Mouse (Mus musculus): ENCODE data around the gene Apopt1.

Gene Apopt1

DNA sequence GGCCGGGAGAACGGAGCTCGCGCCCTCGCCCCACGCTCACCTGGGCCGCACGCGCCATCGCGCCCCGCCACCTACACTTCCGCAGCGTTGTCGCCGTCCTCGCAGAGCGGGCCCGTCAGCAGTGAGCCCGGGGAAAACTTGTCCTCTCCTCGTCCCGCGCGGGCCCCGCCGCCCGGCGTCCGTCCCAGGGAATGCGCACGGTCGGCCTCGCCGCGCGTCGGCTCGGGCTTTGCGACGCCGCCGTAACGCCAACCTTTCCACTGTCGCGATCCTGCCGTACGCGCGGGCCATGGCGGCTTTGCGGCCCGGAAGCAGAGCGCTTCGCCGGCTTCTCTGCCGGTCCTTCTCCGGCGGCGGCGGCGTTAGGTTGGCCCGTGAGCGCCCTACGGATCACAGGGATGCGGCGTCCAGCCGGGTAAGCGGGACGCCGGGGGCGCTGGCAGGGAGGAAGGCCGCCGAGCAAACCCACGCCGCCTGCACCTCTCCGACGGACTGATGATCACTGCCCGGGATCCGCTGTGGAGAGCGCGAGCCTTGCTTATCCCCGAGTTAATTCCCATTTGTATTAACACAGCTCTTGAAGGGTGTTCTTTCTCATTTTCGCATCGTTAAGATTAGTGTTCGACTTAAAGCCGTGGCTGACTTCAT lies at the start of gene Apopt1, which contains the start of gene Bag5:
TSS of gene Apopt1 (plus strand) at position 258 of the 648 bp plus-strand sequence.
TSS of gene Bag5 (minus strand) at position 254 of the 648 bp plus-strand sequence.
- peak; percentile 92 for DNase-seq (ENCODE audit: extremely low spot score, low spot score)

DNA sequence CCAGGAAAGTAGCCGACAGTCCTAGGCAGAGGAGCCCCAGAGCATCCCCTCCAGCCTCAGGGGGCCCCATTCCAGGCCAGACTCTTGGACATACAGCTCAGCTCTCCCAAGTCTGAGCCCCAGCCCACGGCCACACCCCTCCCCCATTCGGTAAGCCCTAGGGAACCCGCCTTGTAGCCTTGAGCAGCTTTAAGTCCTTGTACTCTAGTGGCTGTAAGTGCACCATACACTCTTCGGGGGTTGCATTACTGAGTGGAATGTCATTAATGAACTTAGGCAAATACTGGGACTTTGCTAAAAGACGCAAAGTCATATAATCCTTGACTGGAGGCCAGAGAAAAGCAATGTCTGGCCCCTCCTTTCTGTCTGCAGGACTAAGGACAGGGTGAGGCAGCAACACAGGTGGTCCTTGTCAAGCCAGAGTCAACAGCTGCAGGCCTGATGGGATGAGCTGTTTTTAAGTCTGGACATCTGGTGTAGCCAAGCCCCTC lies 48.9 kb upstream of the Apopt1 start:
- DNase-seq (ENCODE audit: extremely low spot score, low spot score): no peak

DNA sequence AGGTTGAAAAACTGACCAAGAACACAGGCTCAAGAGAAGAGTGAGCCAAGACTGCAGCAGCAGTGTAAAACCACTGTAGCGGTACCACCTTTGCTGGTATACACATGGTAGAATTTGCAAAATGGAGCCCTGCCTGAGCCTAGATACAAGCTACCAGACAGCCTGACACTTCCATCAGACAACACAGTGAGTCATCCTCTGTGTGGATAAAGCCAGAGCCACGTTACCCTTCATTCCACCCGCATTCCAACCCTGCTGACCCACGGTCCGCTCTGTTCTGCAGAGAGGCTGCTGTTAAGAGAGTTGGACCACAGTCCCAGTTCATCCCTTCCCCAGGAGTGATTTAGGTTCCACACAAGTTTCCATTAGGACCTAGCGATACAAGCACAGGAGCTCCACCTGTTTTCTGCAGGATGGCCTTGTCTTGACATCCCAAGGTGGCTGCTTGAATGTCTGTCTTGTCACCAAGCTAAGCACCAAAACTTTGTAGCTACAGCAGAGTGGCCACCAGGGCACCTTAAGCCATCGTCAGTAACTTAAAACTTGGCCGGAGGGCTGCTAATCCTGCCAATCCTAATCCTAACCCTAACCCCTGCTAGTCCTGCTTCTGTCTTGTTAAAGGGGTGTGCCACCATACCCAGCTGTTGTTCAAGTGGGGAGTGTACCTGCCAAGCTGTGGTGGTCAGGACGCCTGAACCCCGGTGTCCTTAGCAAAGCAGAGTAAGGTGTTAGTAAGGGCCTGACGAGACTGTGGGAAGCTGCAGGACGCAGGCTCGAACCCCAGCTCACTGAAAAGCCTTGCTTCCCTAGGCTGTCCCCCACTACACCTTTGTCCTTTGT lies 47.8 kb upstream of the Apopt1 start:
- DNase-seq (ENCODE audit: extremely low spot score, low spot score): no peak

DNA sequence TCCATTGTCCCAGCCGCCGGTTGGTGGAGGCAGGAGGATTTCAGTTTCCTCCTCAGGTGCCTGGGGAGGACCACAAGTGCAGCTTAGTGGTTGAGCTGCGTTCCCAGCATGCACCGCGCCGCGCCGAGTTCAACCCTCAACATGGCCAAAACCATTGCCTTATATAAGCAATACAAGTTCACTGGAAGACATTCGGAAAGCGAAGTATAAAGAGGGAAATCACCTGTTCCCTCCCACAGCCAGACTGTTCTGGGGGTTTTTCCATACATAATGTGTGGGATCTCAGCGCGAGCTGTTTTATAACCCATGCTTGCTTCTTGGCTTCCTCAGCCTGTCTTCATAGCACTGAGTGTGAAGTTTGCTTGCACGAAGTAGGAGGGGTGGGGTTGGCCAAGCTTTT lies 46.7 kb upstream of the Apopt1 start:
- no peak for DNase-seq (ENCODE audit: extremely low spot score, low spot score)

- no peak for DNase-seq (ENCODE audit: extremely low spot score, low spot score)
These were observed 45.6 kb upstream of the Apopt1 start for GRCm38 (mm10) chr12:111667421-111667820.

DNA sequence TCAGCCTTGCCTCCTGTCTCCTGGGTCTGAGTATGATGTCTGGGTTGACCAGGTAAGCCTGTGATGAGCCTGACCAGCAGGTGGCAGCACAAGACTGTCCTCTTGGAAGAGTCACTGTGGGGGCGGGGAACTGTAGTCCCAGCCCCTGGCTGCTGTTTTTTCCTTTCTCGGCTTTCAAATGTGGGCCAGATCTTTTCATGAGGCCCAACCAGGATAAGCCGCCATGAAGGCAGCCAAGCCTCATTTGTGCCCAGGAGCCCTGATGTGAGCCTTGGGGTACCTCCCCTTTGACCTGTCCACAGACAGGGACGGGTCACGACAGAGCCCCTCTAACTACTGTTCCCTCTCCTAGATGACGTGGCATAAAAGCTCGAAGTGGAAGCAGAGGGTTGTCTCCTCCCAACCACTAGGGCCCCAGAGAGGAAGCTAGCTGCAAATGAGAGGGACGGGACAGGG lies 44.6 kb upstream of the Apopt1 start:
- DNase-seq (ENCODE audit: extremely low spot score, low spot score): peak; percentile 96

DNA sequence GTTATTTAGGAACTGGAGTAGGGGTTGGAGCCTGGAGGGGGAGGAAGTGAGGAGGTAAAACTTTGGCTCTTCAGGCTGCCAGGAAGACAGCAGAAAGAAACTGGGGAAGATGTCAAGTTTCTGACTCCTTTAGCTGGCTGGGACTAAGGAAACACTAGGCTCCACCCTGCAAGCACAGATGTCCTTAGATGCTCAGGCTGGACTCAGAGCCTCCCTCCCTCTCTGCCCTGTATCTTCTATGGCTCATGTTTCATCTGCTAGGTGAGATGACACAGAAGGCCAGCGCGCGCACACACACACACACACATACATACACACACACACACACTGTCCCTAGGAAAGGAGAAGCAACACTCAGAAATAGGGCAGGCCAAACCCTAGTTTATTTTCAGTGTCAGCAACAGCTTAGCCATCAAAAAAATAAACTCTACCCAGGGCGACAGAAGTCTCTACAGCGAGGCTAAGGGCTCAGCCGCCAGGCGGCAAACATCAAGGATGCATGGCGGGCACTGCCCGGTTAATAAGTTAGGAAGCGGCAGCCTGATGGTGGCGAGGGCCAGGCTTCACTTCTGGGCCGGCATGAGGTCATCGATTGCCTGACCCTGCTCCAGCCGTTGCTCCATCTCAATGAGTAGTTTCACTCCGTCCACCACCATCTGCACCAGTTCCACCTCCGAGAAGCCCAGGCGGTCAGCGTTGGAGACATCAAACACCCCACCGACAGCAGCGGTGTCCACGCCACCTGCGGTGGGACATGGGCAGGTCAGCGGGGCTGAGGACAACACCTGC lies 43.9 kb upstream of the Apopt1 start:
- no peak for DNase-seq (ENCODE audit: extremely low spot score, low spot score)

- DNase-seq (ENCODE audit: extremely low spot score, low spot score): no peak
These were observed 43.1 kb upstream of the Apopt1 start for GRCm38 (mm10) chr12:111669961-111670360.

- DNase-seq (ENCODE audit: extremely low spot score, low spot score): no peak
These were observed 42.6 kb upstream of the Apopt1 start for GRCm38 (mm10) chr12:111670371-111670971.

DNA sequence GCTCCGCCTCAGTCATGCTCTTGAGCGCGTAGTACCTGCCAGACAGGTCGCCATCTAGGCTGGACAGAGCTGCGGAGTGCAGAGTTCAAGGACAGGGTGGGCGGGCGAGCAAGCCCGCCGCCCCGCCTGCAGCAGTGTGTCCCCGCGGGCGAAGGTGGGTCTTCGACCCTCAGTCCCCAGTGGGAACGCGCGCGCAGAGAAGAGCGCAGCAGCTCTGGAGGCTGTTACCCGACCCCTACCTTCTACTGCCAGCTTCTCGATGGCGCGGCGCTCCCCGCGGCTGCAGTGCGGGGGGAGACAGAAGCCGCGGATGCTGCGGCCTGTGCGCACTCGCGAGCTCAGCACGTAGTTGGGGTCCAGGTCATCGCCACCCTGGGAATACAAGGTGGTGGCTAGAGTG lies 42.1 kb upstream of the Apopt1 start:
- DNase-seq (ENCODE audit: extremely low spot score, low spot score): no peak

DNA sequence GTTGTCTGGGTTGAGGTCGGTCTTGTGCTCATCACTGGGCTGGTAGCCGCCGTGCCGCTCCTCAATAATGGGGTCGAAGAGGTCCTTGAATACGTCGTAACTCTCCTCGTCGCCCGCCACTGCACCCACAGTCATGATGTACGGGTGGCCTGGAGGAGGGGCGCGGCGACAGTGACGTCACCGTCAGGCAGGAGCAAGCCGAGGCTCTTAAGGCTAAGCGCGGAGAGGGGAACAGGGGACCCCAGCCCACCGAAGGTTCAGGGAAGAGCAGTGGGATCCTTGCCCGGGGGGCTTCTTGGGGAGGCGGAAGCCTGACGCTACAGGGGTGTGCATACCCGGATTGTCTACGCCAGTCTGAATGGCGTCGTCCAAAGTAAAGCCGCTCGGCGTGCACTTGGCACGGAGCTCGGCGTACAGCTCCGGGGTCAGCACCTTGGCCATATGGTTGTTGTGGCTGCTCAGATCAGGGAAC lies 41.6 kb upstream of the Apopt1 start:
- DNase-seq (ENCODE audit: extremely low spot score, low spot score): peak; percentile 67

- peak; percentile 89 for DNase-seq (ENCODE audit: extremely low spot score, low spot score)
These were observed 40.9 kb upstream of the Apopt1 start, which contains the start of gene Ckb for GRCm38 (mm10) chr12:111672176-111672575. Ckb (minus strand) TSS chr12:111672338.

- no peak for DNase-seq (ENCODE audit: extremely low spot score, low spot score)
These were observed 40.5 kb upstream of the Apopt1 start for GRCm38 (mm10) chr12:111672581-111672980.

DNA sequence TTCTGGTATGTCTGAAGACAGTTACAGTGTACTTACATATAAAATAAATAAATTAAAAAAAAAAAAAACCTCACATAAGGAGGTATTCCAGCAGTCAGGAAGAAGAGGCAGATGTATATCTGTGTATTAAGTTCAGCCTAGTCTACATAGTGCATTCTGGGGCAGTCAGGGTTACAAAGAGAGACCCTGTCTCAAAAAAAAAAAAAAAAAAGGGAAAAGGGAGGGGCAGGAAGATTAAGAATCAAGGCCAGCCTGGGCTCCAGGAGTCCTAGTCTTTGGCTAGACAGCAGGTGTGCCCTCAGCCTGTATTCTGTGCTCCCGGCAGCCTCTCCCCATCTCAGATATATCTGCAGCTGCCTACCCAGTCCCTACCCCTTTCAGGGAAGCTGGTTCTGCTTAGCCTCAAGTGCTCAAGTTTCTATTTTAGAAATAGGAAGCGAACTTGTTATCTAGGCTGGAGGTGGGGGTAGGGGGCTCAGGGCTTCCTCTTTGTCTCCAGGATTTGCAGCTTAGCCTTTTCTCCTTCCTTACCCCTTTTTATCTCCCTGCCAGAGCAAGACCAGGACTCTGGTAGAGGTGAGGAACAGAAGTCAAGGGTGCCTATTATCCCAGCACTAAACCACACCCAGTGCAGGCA lies 38.1 kb upstream of the Apopt1 start:
- no peak for DNase-seq (ENCODE audit: extremely low spot score, low spot score)

DNA sequence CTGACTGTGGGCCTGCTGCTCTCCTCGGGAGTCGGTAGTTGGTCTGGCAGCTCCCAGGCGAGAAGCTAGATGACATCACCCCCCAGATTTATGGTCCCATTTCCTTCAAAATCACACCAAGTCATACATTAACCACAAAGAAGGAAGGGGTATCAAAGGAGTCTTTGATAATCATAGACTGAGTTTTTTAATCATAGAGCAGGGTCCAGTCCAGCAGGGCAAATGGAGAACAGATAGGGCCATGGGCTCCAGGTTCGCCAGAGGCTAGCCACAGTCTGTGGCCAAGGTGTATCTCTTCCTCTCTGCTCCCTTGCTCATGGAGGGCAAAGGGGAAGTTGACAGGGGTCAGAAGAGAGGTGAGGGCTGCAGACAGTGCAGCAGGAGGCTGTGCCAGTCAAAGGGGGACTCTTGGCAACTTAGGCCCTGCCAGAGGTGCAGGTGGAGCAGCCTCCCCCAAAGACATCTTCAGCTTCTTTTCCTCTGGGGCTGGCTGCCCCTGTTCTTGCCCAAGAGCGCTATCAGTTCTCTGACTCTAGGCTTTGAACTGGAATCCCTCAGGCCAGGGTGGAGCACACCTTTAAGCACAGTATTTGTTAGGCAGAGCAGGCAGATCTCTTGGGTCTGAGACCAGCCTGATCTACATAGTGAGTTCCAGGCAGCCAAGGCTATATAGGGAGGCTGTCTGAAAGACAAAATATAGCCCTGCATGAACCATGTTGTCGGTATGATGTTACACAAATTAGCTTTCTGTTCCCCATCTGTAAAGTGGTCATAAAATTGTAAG lies 37.1 kb upstream of the Apopt1 start:
- no peak for DNase-seq (ENCODE audit: extremely low spot score, low spot score)

DNA sequence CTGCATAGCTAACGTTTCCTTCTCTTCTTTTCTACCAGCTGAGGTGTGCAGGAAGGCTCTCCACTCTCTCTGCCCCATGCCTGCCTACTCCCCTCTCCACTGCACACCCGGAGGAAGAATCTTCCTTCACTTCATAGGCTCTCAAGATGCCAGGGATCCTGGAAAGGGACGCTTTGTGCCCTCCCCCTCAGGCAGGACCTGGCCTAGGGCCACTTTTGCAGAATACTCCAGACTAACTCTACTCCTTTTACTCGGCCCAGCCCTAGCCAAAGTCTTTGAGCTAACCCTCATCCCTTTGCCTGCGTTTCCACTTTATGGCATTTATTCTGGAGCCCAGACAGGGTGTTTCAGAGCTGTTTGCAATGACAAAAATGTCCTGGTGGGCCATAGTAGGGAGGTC lies 35.6 kb upstream of the Apopt1 start:
- no peak for DNase-seq (ENCODE audit: extremely low spot score, low spot score)

DNA sequence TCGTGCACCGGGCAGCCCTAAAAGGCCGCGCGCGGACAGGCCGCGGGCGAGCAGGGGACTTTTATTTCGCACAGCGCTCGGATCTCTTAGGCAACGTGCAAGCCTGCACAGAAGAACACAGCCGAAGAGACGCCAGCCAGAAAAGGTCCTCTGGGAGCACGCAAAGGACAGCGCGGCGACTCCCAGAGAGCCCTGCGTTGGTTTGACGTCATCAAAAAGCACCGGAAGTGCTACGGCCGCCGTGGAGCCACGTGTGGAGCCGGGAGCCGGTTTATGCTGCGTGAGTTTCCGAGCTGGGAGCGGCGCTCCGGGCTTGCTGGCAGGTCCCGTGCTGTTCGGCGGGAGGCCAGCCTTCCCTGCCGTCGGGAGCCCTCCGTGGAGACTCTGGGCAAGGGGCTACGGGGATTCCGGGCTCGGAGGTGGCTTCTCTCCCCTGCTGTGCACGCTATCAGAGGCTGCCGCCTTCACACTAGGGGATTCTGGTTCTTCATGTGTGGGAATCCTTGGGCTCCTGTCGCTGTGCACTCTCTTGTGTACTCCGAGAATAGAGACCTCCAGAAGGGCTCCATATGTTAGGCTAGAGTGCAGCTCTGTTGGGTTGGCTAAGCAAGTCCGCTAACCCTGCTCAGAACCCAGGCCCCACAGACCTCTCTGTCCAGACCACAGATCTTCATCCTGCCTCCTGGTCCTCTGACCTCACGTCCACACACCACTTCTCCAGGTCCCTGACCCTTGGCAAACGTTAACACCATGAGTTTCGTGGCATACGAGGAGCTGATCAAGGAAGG lies 35.0 kb upstream of the Apopt1 start, which contains the start of gene Trmt61a:
TSS of gene Trmt61a (plus strand) at position 224 of the 788 bp plus-strand sequence.
- peak; percentile 97 for DNase-seq (ENCODE audit: extremely low spot score, low spot score)

DNA sequence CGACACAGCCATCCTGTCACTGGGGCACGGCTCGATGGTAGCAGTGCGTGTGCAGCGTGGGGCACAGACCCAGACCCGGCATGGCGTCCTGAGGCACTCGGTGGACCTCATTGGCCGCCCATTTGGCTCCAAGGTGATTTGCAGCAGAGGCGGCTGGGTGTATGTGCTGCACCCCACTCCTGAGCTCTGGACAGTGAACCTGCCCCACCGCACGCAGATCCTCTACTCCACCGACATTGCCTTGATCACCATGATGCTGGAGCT lies 34.5 kb upstream of the Apopt1 start:
- DNase-seq (ENCODE audit: extremely low spot score, low spot score): no peak

GRCm38 (mm10) chr12:111678997-111679396 lies 34.1 kb upstream of the Apopt1 start:
- DNase-seq (ENCODE audit: extremely low spot score, low spot score): no peak

All from neural tube, embryonic 10.5 days (tissue).